Mouse (Mus musculus) MEL (cell line): Measurements from ENCODE around the gene Rapgef1. TPM values are rescaled to one million over a fixed set of nuclear protein-coding genes. Genes with fewer than 3 reads are reported as not detected.

Experiments used
- DNase-seq: peaks from one replicate; pipeline ENCODE4 v3.0.0; 2011; ENCODE audit warnings: low read depth, low spot score
- H3K27ac ChIP-seq: 2 replicates; pipeline ENCODE4 v1.5.1; 2012; ENCODE audit warnings: low read depth, mild to moderate bottlenecking, control low read depth, low read length, moderate library complexity; ENCODE audit not compliant: control insufficient read depth
- H3K27me3 ChIP-seq, 2 experiments: fragments of 150-350 bp in 1 of 2; sonication (generic) in 1 of 2; 2 replicates each; pipeline ENCODE4 v1.6.1; 2012; ENCODE audit warnings: low read length in 2 of 2, mild to moderate bottlenecking in 2 of 2, improper control_type of control experiment in 1 of 2, moderate library complexity in 1 of 2; ENCODE audit not compliant: insufficient read depth in 2 of 2, control insufficient read depth in 1 of 2
- H3K36me3 ChIP-seq, 2 experiments: 2 replicates each; pipeline ENCODE4 v1.6.1; 2012 to 2014; ENCODE audit warnings: low read length in 2 of 2, improper control_type of control experiment in 1 of 2, inconsistent platforms in 1 of 2, mild to moderate bottlenecking in 1 of 2; ENCODE audit not compliant: insufficient read depth in 2 of 2, control insufficient read depth in 1 of 2
- H3K4me1 ChIP-seq, 2 experiments: fragments of 150-350 bp in 1 of 2; sonication (generic) in 1 of 2; 2 replicates each; pipeline ENCODE4 v1.6.1; 2012; ENCODE audit warnings: low read length in 2 of 2, improper control_type of control experiment in 1 of 2, mild to moderate bottlenecking in 1 of 2; ENCODE audit not compliant: insufficient read depth in 2 of 2, control insufficient read depth in 1 of 2
- H3K4me3 ChIP-seq, 2 experiments: fragments of 150-350 bp in 1 of 2; sonication (generic) in 1 of 2; 2 replicates each; pipeline ENCODE4 v1.5.1; 2012; ENCODE audit warnings: low read depth in 2 of 2, low read length in 2 of 2, mild to moderate bottlenecking in 2 of 2, moderate library complexity in 2 of 2, control low read depth in 1 of 2, improper control_type of control experiment in 1 of 2; ENCODE audit not compliant: control insufficient read depth in 1 of 2, insufficient read depth in 1 of 2
- H3K79me2 ChIP-seq: 2 replicates; pipeline ENCODE4 v1.6.1; 2012; ENCODE audit warnings: mild to moderate bottlenecking, low read length, moderate library complexity; ENCODE audit not compliant: control insufficient read depth, poor library complexity, insufficient read depth
- H3K9ac ChIP-seq: 2 replicates; pipeline ENCODE4 v1.6.1; 2012; ENCODE audit warnings: low read depth, mild to moderate bottlenecking, control low read depth, low read length, moderate library complexity; ENCODE audit not compliant: control insufficient read depth, poor library complexity, severe bottlenecking
- H3K9me3 ChIP-seq: fragments of 150-350 bp; sonication (generic); replicated peaks from 2 replicates; pipeline ENCODE4 v1.6.1; 2012; ENCODE audit warnings: mild to moderate bottlenecking, low read length, improper control_type of control experiment, moderate library complexity; ENCODE audit not compliant: insufficient read depth
- CHD1 ChIP-seq: IDR thresholded peaks from 2 replicates; pipeline ENCODE4 v1.6.1; 2012; ENCODE audit warnings: low read depth, mild to moderate bottlenecking, inconsistent platforms, low read length, improper control_type of control experiment
- CHD2 ChIP-seq: IDR thresholded peaks from 2 replicates; pipeline ENCODE4 v1.6.1; 2011; ENCODE audit warnings: low read length, improper control_type of control experiment
- CTCF ChIP-seq, 3 experiments: IDR thresholded peaks in 2 of 3; conservative IDR thresholded peaks in 1 of 3; 2 replicates each; pipeline ENCODE4 v1.5.1; 2011 to 2012; ENCODE audit warnings: low read length in 3 of 3, low read depth in 2 of 3, mild to moderate bottlenecking in 2 of 3, improper control_type of control experiment in 1 of 3, inconsistent platforms in 1 of 3, mixed read lengths in 1 of 3, moderate library complexity in 1 of 3; ENCODE audit not compliant: control insufficient read depth in 1 of 3, insufficient read depth in 1 of 3, poor library complexity in 1 of 3, severe bottlenecking in 1 of 3
- E2F4 ChIP-seq: IDR thresholded peaks from 2 replicates; pipeline ENCODE4 v1.6.1; 2011; ENCODE audit warnings: low read depth, low read length, improper control_type of control experiment, borderline replicate concordance
- ETS1 ChIP-seq: IDR thresholded peaks from 2 replicates; pipeline ENCODE4 v1.6.1; 2012; ENCODE audit warnings: low read depth, mild to moderate bottlenecking, inconsistent platforms, low read length, improper control_type of control experiment, moderate library complexity
- GATA1 ChIP-seq: IDR thresholded peaks from 2 replicates; pipeline ENCODE4 v1.6.1; 2011; ENCODE audit warnings: low read depth, low read length, improper control_type of control experiment
- JUND ChIP-seq: IDR thresholded peaks from 2 replicates; pipeline ENCODE4 v1.6.1; 2011; ENCODE audit warnings: low read depth, mild to moderate bottlenecking, improper control_type of control experiment, low read length
- MAX ChIP-seq: IDR thresholded peaks from 2 replicates; pipeline ENCODE4 v1.6.1; 2011; ENCODE audit warnings: low read length, improper control_type of control experiment
- MAZ ChIP-seq: IDR thresholded peaks from 2 replicates; pipeline ENCODE4 v1.6.1; 2012; ENCODE audit warnings: low read depth, mild to moderate bottlenecking, inconsistent platforms, low read length, improper control_type of control experiment
- MEF2A ChIP-seq: IDR thresholded peaks from 2 replicates; pipeline ENCODE4 v1.6.1; 2014; ENCODE audit warnings: low read depth, mild to moderate bottlenecking, inconsistent platforms, low read length, improper control_type of control experiment; ENCODE audit not compliant: poor library complexity, insufficient replicate concordance, severe bottlenecking; ENCODE audit errors: extremely low read depth
- MYC ChIP-seq: IDR thresholded peaks from 2 replicates; pipeline ENCODE4 v1.6.1; 2011; ENCODE audit warnings: low read depth, mild to moderate bottlenecking, low read length, improper control_type of control experiment, moderate library complexity
- NRF1 ChIP-seq: IDR thresholded peaks from 2 replicates; pipeline ENCODE4 v1.6.1; 2014; ENCODE audit warnings: low read depth, mild to moderate bottlenecking, inconsistent platforms, low read length, improper control_type of control experiment, moderate library complexity; ENCODE audit not compliant: poor library complexity, insufficient read depth, severe bottlenecking
- POLR2AphosphoS2 ChIP-seq: IDR thresholded peaks from 2 replicates; pipeline ENCODE4 v1.6.1; 2011; ENCODE audit warnings: low read length, improper control_type of control experiment
- SIN3A ChIP-seq: IDR thresholded peaks from 2 replicates; pipeline ENCODE4 v1.6.1; 2012; ENCODE audit warnings: low read length, improper control_type of control experiment, inconsistent platforms
- SMC3 ChIP-seq: IDR thresholded peaks from 2 replicates; pipeline ENCODE4 v1.6.1; 2011; ENCODE audit warnings: low read depth, low read length, improper control_type of control experiment
- TCF12 ChIP-seq: IDR thresholded peaks from 2 replicates; pipeline ENCODE4 v1.6.1; 2014; ENCODE audit warnings: low read depth, mild to moderate bottlenecking, inconsistent platforms, low read length, improper control_type of control experiment, moderate library complexity
- ZKSCAN1 ChIP-seq: IDR thresholded peaks from 2 replicates; pipeline ENCODE4 v1.6.1; 2012; ENCODE audit warnings: low read depth, mild to moderate bottlenecking, inconsistent platforms, low read length, improper control_type of control experiment, moderate library complexity
- polyA plus RNA-seq, 2 experiments: library from polyadenylated mRNA; stranded (reverse) in 1 of 2; unstranded in 1 of 2; fragments of >175 nt in 1 of 2; fragments of >200 nt in 1 of 2; gene quantifications; 2 replicates each; pipeline versions ENCODE4 v1.2.1 to v1.2.4; 2012; ENCODE audit warnings: low replicate concordance in 2 of 2, low read depth in 1 of 2; ENCODE audit not compliant: insufficient read length in 2 of 2, insufficient read depth in 1 of 2, missing spikeins in 1 of 2
- total RNA-seq: library from RNA; depleted of rRNA; stranded (reverse); fragments of 300-350 nt; gene quantifications from 2 replicates; pipeline ENCODE4 v1.2.3, GENCODE M21; 2012

Gene Rapgef1
- total and polyA plus RNA-seq, 3 experiments = 57.2 to 88.3 (median 77.0) TPM

GRCm38 (mm10) chr2:29748499-29748898 is 129.0 kb downstream of the Rapgef1 start:
- H3K27ac ChIP-seq = no peak overlapping the region
- no peak for DNase-seq
- no peaks in the 10 kb centered on the region for H3K36me3 ChIP-seq
- no peak overlapping the region for H3K9ac ChIP-seq
- no peaks in the 10 kb centered on the region for H3K4me1 ChIP-seq
- no peak overlapping the region for H3K4me3 ChIP-seq
- no peaks in the 10 kb centered on the region for H3K79me2 ChIP-seq
- no peaks in the 10 kb centered on the region for H3K9me3 ChIP-seq
- TF ChIP-seq TCF12 (no peak), CHD1 (no peak), SIN3A (no peak), MAZ (no peak), MYC (no peak), ZKSCAN1 (no peak), ETS1 (no peak), GATA1 (no peak), E2F4 (no peak), NRF1 (no peak), CHD2 (no peak), CTCF (IDR thresholded peaks at IDR 0.05 in 2 of 3, conservative IDR thresholded peaks at IDR 0.05 in 1 of 3; ENCODE audit: control insufficient read depth in 1 of 3, insufficient read depth in 1 of 3, low read depth in 2 of 3, low read length in 3 of 3, poor library complexity in 1 of 3, severe bottlenecking in 1 of 3) (no peak), JUND (no peak), MEF2A (no peak), MAX (no peak), POLR2AphosphoS2 (no peak), SMC3 (no peak)
- H3K27me3 ChIP-seq = no peaks in the 10 kb centered on the region

GRCm38 (mm10) chr2:29751497-29751896 is 132.0 kb downstream of the Rapgef1 start, which contains the start of gene Gm13420:
Gene Gm13420 (minus strand): TSS chr2:29751685.
- Histone ChIP-seq H3K27ac (no peak within 1 kb of the TSS), H3K9me3 (no peaks in the 10 kb centered on the region), H3K27me3 (no peaks in the 10 kb centered on the region), H3K36me3 (no peaks in the 10 kb centered on the region), H3K4me3 (no peak within 1 kb of the TSS), H3K9ac (no peak within 1 kb of the TSS), H3K4me1 (no peaks in the 10 kb centered on the region), H3K79me2 (no peaks in the 10 kb centered on the region)
- DNase-seq = no peak
- TF ChIP-seq SMC3 (no peak), MEF2A (no peak)
